Mouse (Mus musculus): ENCODE measurements at regions not wholly inside any gene's neighbourhood (a gene's known extent, or its start where the extent isn't known, plus 50 kb on each side); places are given as distances from the start of the nearest gene placed in this dataset.

DNA sequence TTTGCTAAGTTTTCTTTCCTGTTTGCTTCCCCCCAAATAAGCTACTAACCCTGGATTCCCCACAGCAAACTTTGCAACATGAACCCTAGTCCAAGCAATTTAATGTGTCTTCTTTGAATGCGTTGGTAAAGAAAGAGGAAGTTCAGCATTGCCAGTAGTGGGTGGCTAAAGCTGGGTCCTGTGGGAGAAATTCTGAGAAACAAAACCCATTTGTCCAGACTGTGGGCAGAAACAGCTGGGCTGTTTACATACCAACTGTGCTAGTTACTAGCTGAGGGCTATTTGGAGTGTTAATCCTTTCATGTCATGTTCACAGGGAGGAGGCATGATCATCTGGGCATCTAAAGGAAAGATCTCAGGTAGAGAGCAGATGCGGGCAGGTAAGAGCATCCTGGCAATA is 51.8 kb upstream of the 1190002N15Rik start:
- no peak overlapping the region for H3K27ac ChIP-seq (replicated peaks)
- WGBS = 86% methylated on average over 2 of the region's 2 CpGs
- no peaks in the 10 kb centered on the region for H3K4me1 ChIP-seq
- no peak overlapping the region for H3K4me2 ChIP-seq
- no peaks in the 10 kb centered on the region for H3K27me3 ChIP-seq (replicated peaks)
- H3K9ac ChIP-seq (replicated peaks) = no peak overlapping the region
- no peaks in the 10 kb centered on the region for H3K36me3 ChIP-seq
- H3K4me3 ChIP-seq (replicated peaks) = no peak overlapping the region
- H3K9me3 ChIP-seq (replicated peaks) = no peaks in the 10 kb centered on the region
- ATAC-seq (ENCODE audit: low FRiP score) = no peak

DNA sequence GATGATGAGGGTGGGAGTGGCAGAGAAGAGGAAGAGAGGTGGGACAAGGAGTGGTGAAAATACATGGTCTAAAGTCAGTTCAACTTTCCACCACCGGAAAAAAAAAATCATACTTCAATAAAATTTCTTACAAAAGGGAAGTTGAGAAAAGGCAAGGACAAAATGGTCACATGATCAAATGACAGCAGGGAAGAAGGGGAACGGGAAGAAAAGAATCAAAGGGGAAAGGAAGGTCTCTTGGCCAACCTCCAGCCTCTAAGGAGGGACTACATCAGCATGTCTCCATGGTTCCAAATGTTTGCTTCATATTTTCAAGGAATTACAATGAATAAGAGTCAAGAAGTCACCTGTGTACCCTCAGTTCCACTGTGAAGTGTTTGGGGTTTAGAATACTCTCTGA is 64.7 kb upstream of the Slc9a9 start:
- 86% methylated on average over 2 of the region's 2 CpGs for WGBS
- no peak overlapping the region for H3K4me3 ChIP-seq (replicated peaks)
- ATAC-seq (ENCODE audit: low FRiP score) = no peak
- H3K9ac ChIP-seq (replicated peaks) = no peak overlapping the region
- H3K4me2 ChIP-seq = no peak overlapping the region
- no peak overlapping the region for H3K27ac ChIP-seq (replicated peaks)
- H3K36me3 ChIP-seq = no peaks in the 10 kb centered on the region
- no peaks in the 10 kb centered on the region for H3K27me3 ChIP-seq (replicated peaks)
- H3K9me3 ChIP-seq (replicated peaks) = no peaks in the 10 kb centered on the region
- H3K4me1 ChIP-seq = no peaks in the 10 kb centered on the region

DNA sequence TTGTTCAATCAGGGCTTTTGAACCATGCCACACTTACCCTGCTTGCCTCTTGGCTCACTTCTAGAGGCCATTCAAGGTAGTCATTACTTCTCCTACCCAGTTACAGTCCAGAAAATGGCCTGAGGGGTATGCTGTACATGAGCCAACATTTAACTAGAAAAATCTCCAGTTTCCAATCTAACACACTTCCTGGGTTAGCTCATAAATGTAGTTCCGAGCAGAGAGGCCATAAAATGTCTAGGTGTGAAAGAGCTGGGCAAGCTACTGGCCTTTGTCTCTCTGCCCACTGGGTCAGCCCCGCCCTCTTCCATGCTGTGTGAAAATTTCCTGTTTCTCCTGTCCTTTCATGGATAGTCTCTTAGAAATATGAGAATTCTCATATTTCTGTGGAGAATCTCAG is 63.3 kb upstream of the Slc9a9 start:
- Histone ChIP-seq H3K27me3 (replicated peaks) (no peaks in the 10 kb centered on the region), H3K4me1 (0 out of 2 replicates have a peak, but pooled peaks cover 8% of the 10 kb centered on the region), H3K27ac (replicated peaks) (no peak overlapping the region), H3K9me3 (replicated peaks) (no peaks in the 10 kb centered on the region), H3K4me3 (replicated peaks) (no peak overlapping the region), H3K9ac (replicated peaks) (no peak overlapping the region), H3K4me2 (no peak overlapping the region), H3K36me3 (no peaks in the 10 kb centered on the region)
- no peak for ATAC-seq (ENCODE audit: low FRiP score)
- 61% methylated on average over 2 of the region's 2 CpGs for WGBS

DNA sequence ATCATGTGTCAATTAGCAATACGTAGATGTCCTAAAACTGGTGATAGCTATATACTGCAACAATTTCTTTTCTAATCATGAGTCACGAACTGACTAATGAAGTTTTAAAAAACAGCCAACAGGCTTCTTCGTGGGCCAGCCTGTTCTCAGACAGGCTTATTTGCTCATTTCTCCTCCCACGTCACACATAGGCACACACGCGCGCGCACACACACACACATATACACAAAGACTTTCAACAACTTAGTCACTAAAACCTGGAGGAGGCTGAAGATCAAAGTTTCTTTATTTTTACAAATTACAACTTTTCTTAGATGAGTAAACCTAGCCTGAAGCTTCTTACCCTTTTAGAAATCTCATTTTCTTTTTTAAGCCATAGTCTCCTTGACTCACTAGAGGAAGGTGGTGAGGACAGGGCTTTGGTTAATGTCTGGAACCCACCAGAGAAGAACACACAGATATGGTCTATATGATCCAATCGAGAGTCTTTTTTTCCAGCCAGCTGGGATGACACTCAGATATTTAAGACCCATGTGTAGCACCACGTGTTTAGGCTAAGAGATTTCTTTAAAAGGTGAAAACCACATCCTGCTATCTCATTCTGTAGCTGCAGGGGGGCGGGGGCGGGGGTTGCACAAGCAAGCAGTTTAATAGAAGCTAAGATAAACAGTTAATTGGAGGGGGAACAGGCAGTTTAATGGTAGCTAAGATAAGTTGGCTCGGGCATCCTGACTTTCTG is 62.5 kb upstream of the Slc9a9 start:
- Histone ChIP-seq H3K27ac (replicated peaks) (no peak overlapping the region), H3K27me3 (replicated peaks) (no peaks in the 10 kb centered on the region), H3K4me2 (no peak overlapping the region), H3K4me1 (0 out of 2 replicates have a peak, but pooled peaks cover 8% of the 10 kb centered on the region), H3K36me3 (no peaks in the 10 kb centered on the region), H3K9ac (replicated peaks) (no peak overlapping the region), H3K4me3 (replicated peaks) (no peak overlapping the region), H3K9me3 (replicated peaks) (no peaks in the 10 kb centered on the region)
- no peak for ATAC-seq (ENCODE audit: low FRiP score)
- 84% methylated on average over 13 of the region's 13 CpGs for WGBS

DNA sequence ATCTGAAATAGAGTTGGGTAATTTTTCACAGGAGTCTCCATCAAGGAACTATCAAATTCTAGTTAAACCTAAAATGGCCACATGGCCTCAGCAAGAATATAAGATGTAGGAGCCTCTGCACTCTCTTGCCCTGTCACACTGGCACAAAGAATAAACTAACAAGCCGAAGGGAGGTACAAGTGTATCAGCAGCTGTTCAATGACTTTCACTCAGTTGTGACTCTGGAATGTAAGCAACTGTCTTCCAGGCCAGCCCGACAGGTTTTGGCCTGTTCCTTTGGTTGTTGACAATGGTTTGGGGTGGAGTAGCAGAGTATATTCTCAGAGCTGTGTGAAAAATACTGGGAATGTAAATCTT is 62.0 kb upstream of the Slc9a9 start:
- no peaks in the 10 kb centered on the region for H3K36me3 ChIP-seq
- ATAC-seq (ENCODE audit: low FRiP score) = no peak

DNA sequence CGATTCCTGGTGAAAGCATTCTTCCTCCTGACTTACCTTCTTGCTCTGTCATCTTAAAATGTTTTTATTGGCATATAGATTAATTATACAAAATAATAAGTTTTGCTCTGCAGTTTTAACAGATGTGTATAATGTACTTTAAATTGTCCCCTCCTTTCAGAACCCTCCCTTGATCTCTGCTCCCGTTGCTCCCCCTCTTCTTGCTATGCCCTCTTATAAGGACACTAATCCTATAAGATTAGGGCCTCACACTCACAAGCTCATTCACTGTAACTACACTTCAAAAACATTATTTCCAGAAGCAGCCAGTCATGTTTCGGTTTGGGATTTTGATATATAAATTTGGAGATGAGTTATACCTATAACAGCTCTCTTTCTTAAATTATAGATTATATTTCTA is 59.6 kb upstream of the Slc9a9 start:
- Histone ChIP-seq H3K4me3 (replicated peaks) (no peak overlapping the region), H3K4me1 (0 out of 2 replicates have a peak, but pooled peaks cover 8% of the 10 kb centered on the region), H3K9me3 (replicated peaks) (no peaks in the 10 kb centered on the region), H3K27ac (replicated peaks) (no peak overlapping the region), H3K36me3 (no peaks in the 10 kb centered on the region), H3K9ac (replicated peaks) (no peak overlapping the region), H3K27me3 (replicated peaks) (no peaks in the 10 kb centered on the region), H3K4me2 (no peak overlapping the region)
- 75% methylated on average over 3 of the region's 3 CpGs for WGBS
- no peak for ATAC-seq (ENCODE audit: low FRiP score)

More for the DNA sequence above, 62.0 kb upstream of the Slc9a9 start:
- no peak overlapping the region for H3K27ac ChIP-seq (replicated peaks)
- no peaks in the 10 kb centered on the region for H3K9me3 ChIP-seq (replicated peaks)
- no peak overlapping the region for H3K9ac ChIP-seq (replicated peaks)
- H3K4me2 ChIP-seq = no peak overlapping the region
- H3K4me1 ChIP-seq = 0 out of 2 replicates have a peak, but pooled peaks cover 8% of the 10 kb centered on the region
- 81% methylated on average over 2 of the region's 2 CpGs for WGBS
- H3K27me3 ChIP-seq (replicated peaks) = no peaks in the 10 kb centered on the region
- H3K4me3 ChIP-seq (replicated peaks) = no peak overlapping the region

DNA sequence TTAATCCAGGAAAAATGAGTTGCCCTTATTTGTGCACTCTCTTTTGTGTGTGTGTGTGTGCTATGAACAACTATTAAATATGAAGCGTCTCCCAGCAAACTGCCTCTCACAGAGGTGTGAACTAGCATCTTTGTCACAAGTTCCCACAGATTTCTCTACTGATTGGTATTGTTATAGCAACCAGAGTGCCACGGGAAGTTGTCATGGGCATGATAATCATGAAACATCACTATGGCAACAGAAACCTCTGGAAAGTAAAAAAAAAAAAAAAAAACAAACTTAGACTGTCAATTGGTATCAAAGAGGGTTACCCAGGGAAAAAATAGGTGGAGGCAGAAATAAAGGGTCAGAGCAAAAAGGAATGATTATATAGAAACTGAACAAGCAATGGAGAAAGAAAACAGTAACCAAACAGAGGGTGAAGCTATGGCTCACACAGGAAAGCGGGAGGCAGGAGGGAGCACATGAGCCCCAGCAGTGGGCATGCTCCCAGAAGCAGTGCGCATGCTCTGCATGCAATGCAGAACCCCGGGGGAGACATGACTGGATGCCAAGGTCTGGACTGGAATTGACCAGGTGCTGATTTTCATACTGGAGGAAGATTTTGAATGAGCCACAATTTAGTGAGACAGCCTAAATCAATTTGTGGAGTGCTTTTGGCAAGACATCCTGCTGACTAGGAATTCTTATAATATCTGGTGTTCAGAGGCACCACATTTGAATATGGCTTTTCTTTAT is 58.9 kb upstream of the Slc9a9 start:
- Histone ChIP-seq H3K9me3 (replicated peaks) (no peaks in the 10 kb centered on the region), H3K4me3 (replicated peaks) (no peak overlapping the region), H3K36me3 (no peaks in the 10 kb centered on the region), H3K4me2 (peak overlapping the region; percentile 9; the same call in 1 of the 2 replicates), H3K9ac (replicated peaks) (no peak overlapping the region), H3K4me1 (0 out of 2 replicates have a peak, but pooled peaks cover 8% of the 10 kb centered on the region), H3K27me3 (replicated peaks) (no peaks in the 10 kb centered on the region), H3K27ac (replicated peaks) (no peak overlapping the region)
- 28% methylated on average over 5 of the region's 5 CpGs for WGBS
- peak; percentile 73 for ATAC-seq (ENCODE audit: low FRiP score)

DNA sequence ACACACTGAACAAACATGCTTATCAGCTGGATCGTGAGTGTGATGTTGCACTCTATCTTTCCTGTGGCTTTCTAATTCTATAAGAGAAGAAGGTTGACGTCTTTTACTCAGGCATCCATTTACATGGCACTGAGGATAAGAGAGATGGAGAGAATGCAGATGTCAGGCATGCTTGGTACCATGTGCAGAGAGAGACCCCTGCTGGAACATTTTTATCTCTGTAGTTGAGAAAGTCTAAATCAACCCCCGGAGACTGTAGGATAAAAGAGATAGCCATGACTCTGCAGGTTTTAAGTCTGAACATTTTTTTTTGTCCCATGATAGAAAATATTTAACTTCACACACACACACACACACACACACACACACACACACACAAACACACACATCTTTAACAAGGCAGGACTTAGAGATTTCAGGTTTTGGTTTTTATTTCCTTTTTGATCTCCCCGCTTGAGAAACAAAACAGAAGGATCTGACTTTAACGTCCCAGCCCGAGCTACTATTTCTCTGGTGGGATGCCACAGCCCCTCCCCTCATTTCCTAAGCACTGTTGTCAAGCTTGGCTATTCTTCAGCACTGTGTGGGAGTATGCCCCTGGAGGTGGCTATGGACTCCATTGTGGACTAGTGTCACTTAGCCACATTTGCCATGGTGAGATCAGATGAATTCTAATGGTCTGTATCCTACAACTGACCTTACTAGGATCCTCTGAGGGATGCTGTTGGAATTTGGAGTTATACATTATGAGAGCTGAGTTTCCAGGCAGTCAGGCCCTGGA is 55.6 kb upstream of the Slc9a9 start:
- Histone ChIP-seq H3K27ac (replicated peaks) (no peak overlapping the region), H3K9ac (replicated peaks) (no peak overlapping the region), H3K4me1 (0 out of 2 replicates have a peak, but pooled peaks cover 8% of the 10 kb centered on the region), H3K4me3 (replicated peaks) (no peak overlapping the region), H3K9me3 (replicated peaks) (no peaks in the 10 kb centered on the region), H3K36me3 (no peaks in the 10 kb centered on the region), H3K27me3 (replicated peaks) (no peaks in the 10 kb centered on the region), H3K4me2 (no peak overlapping the region)
- ATAC-seq (ENCODE audit: low FRiP score) = peak; percentile 78
- WGBS = 43% methylated on average over 6 of the region's 6 CpGs

DNA sequence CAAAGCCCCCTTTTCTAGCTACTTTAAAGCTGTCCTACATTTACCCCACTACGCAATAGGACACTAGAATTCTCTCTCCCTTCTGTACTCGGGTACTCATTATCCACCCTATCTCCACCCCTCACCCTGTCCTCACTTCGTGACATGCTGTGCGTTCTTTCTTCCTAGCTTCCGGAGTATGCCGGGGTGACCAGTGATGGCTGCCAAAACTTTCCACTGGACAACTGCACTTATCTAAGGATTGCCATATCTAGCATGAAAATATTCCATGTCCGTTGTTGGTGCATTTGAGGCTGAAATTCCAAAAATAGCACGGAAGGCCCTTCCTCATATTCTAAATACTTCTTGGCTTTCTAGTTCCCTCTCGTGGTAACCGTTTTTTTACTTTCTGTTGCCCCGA is 54.5 kb upstream of the Slc9a9 start:
- Histone ChIP-seq H3K9ac (replicated peaks) (no peak overlapping the region), H3K4me1 (0 out of 2 replicates have a peak, but pooled peaks cover 8% of the 10 kb centered on the region), H3K4me3 (replicated peaks) (no peak overlapping the region), H3K36me3 (no peaks in the 10 kb centered on the region), H3K4me2 (no peak overlapping the region), H3K27ac (replicated peaks) (no peak overlapping the region), H3K9me3 (replicated peaks) (no peaks in the 10 kb centered on the region), H3K27me3 (replicated peaks) (no peaks in the 10 kb centered on the region)
- no peak for ATAC-seq (ENCODE audit: low FRiP score)
- WGBS = 92% methylated on average over 11 of the region's 11 CpGs

DNA sequence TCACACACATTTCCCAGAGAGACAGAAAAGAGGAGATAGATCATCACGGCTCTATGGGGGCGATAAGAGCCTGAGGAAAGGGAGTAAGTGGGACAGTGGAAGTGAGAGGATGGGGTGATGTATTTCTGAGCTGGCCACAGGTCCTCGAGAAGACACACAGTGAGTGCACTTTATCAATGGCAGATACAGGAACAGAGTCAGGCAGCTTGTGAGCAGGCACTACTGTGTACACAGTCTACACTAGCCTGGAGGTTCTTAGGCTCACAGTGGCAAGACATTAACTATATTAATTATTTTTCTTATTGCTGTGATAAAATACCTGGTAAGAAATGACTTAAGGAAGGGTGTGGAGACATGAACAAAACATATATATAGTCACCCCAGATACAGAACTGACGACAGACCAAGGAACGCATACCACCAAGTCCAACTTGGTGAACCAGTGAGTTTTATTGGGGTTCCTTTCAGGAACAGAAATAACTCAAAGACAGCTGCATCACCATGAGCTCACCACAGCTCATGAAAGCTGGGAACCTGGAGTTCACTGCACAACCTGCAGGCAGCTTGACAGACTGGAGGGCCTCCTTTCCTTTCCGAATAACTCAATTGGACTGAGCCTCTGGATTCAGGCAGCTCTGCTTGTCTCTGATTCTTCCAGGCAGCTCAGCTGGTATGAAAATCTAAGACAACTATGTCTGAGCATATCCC is 51.5 kb upstream of the Slc9a9 start:
- no peak overlapping the region for H3K4me2 ChIP-seq
- 86% methylated on average over 6 of the region's 6 CpGs for WGBS
- H3K9ac ChIP-seq (replicated peaks) = no peak overlapping the region
- no peak overlapping the region for H3K27ac ChIP-seq (replicated peaks)
- no peak overlapping the region for H3K4me3 ChIP-seq (replicated peaks)
- H3K27me3 ChIP-seq (replicated peaks) = no peaks in the 10 kb centered on the region
- H3K4me1 ChIP-seq = no peaks in the 10 kb centered on the region
- ATAC-seq (ENCODE audit: low FRiP score) = no peak
- H3K9me3 ChIP-seq (replicated peaks) = no peaks in the 10 kb centered on the region
- H3K36me3 ChIP-seq = no peaks in the 10 kb centered on the region

Measured in neural tube, embryonic 15.5 days (tissue).